Mouse (Mus musculus) lung, postnatal 36 days (tissue): ENCODE data around the gene Ptprk.

Source experiments
- DNase-seq: peaks from one replicate; pipeline ENCODE4 v3.0.0; 2022; ENCODE audit warnings: mixed read lengths

Ptprk gene

GRCm38 (mm10) chr10:28566828-28567227 is 492.2 kb downstream of the Ptprk start:
- DNase-seq: no peak

- no peak for DNase-seq
Measured at GRCm38 (mm10) chr10:28567441-28567840, 492.8 kb downstream of the Ptprk start.

GRCm38 (mm10) chr10:28568047-28568446 is 493.4 kb downstream of the Ptprk start:
- no peak for DNase-seq

GRCm38 (mm10) chr10:28579596-28579995 is 505.0 kb downstream of the Ptprk start:
- DNase-seq: no peak

GRCm38 (mm10) chr10:28586565-28587138 is 512.0 kb downstream of the Ptprk start:
- DNase-seq: no peak

- DNase-seq: no peak
Measured at GRCm38 (mm10) chr10:28588401-28588800, 513.8 kb downstream of the Ptprk start.

GRCm38 (mm10) chr10:28590822-28591221 is 516.2 kb downstream of the Ptprk start:
- no peak for DNase-seq

- peak; percentile 7 for DNase-seq
Measured at GRCm38 (mm10) chr10:28593566-28594292, 519.1 kb downstream of the Ptprk start.

- DNase-seq: no peak
Measured at GRCm38 (mm10) chr10:28596897-28597296, 522.3 kb downstream of the Ptprk start.

GRCm38 (mm10) chr10:28609136-28609535 is 534.5 kb downstream of the Ptprk start:
- no peak for DNase-seq

GRCm38 (mm10) chr10:28614396-28614795 is 539.8 kb downstream of the Ptprk start:
- no peak for DNase-seq

- DNase-seq: no peak
Measured at GRCm38 (mm10) chr10:28617203-28617602, 542.6 kb downstream of the Ptprk start.

- no peak for DNase-seq
Measured at GRCm38 (mm10) chr10:28618002-28618401, 543.4 kb downstream of the Ptprk start.

GRCm38 (mm10) chr10:28619415-28619814 is 544.8 kb downstream of the Ptprk start:
- DNase-seq: no peak

GRCm38 (mm10) chr10:28636096-28636495 is 561.5 kb downstream of the Ptprk start:
- no peak for DNase-seq

- no peak for DNase-seq
Measured at GRCm38 (mm10) chr10:28641887-28642286, 567.3 kb downstream of the Ptprk start.
